Mouse (Mus musculus): ENCODE measurements around the gene Map3k6. TPM values are rescaled to one million over a fixed set of nuclear protein-coding genes. Genes with fewer than 3 reads are reported as not detected.

Map3k6 gene
- polyA plus RNA-seq, 1 experiment = 11.6 TPM

GRCm38 (mm10) chr4:133229582-133229981 lies 11.0 kb upstream of the Map3k6 start:
- H3K27me3 ChIP-seq (replicated peaks) = peaks cover 63% of the 10 kb centered on the region
- H3K4me1 ChIP-seq = peaks cover 13% of the 10 kb centered on the region; the same call in 1 of the 2 replicates
- TF ChIP-seq GATA1 (IDR thresholded peaks at IDR 0.05; ENCODE audit: borderline replicate concordance, low read length) (no peak), FLI1 (IDR thresholded peaks at IDR 0.05; ENCODE audit: low read length) (no peak)
- H3K36me3 ChIP-seq (replicated peaks; ENCODE audit: low read length) = no peaks in the 10 kb centered on the region
- no peak overlapping the region for H3K4me3 ChIP-seq (replicated peaks)
- peaks cover 12% of the 10 kb centered on the region; the same call in 1 of the 2 replicates for H3K9me3 ChIP-seq

GRCm38 (mm10) chr4:133233285-133233976 lies 7.2 kb upstream of the Map3k6 start:
- TF ChIP-seq GATA1 (IDR thresholded peaks at IDR 0.05; ENCODE audit: borderline replicate concordance, low read length) (no peak), FLI1 (IDR thresholded peaks at IDR 0.05; ENCODE audit: low read length) (no peak)
- Histone ChIP-seq H3K36me3 (replicated peaks; ENCODE audit: low read length) (no peaks in the 10 kb centered on the region), H3K9me3 (peaks cover 12% of the 10 kb centered on the region; the same call in 1 of the 2 replicates), H3K4me3 (replicated peaks) (no peak overlapping the region), H3K27me3 (replicated peaks) (peaks cover 62% of the 10 kb centered on the region), H3K4me1 (peaks cover 22% of the 10 kb centered on the region)

GRCm38 (mm10) chr4:133234771-133235170 lies 5.8 kb upstream of the Map3k6 start:
- peaks cover 8% of the 10 kb centered on the region; the same call in 1 of the 2 replicates for H3K9me3 ChIP-seq
- no peak overlapping the region for H3K4me3 ChIP-seq (replicated peaks)
- TF ChIP-seq FLI1 (IDR thresholded peaks at IDR 0.05; ENCODE audit: low read length) = no peak
- no peak for TF ChIP-seq GATA1 (IDR thresholded peaks at IDR 0.05; ENCODE audit: borderline replicate concordance, low read length)
- peaks cover 56% of the 10 kb centered on the region for H3K27me3 ChIP-seq (replicated peaks)
- H3K4me1 ChIP-seq = peaks cover 30% of the 10 kb centered on the region
- H3K36me3 ChIP-seq (replicated peaks; ENCODE audit: low read length) = no peaks in the 10 kb centered on the region

- Histone ChIP-seq H3K4me1 (peaks cover 32% of the 10 kb centered on the region), H3K27me3 (replicated peaks) (peaks cover 55% of the 10 kb centered on the region), H3K9me3 (peaks cover 8% of the 10 kb centered on the region; the same call in 1 of the 2 replicates), H3K36me3 (replicated peaks; ENCODE audit: low read length) (no peaks in the 10 kb centered on the region), H3K4me3 (replicated peaks) (no peak overlapping the region)
- TF ChIP-seq FLI1 (IDR thresholded peaks at IDR 0.05; ENCODE audit: low read length) = no peak
- TF ChIP-seq GATA1 (IDR thresholded peaks at IDR 0.05; ENCODE audit: borderline replicate concordance, low read length) = no peak
Measured at GRCm38 (mm10) chr4:133235415-133235814, 5.2 kb upstream of the Map3k6 start.

- H3K27me3 ChIP-seq (replicated peaks) = peaks cover 48% of the 10 kb centered on the region
- H3K4me3 ChIP-seq (replicated peaks) = no peak overlapping the region
- no peaks in the 10 kb centered on the region for H3K9me3 ChIP-seq
- H3K36me3 ChIP-seq (replicated peaks; ENCODE audit: low read length) = no peaks in the 10 kb centered on the region
- peaks cover 56% of the 10 kb centered on the region for H3K4me1 ChIP-seq
- no peak for TF ChIP-seq FLI1 (IDR thresholded peaks at IDR 0.05; ENCODE audit: low read length)
Measured at GRCm38 (mm10) chr4:133237911-133238310, 2.7 kb upstream of the Map3k6 start.

- H3K9me3 ChIP-seq = no peaks in the 10 kb centered on the region
- H3K36me3 ChIP-seq (replicated peaks; ENCODE audit: low read length) = no peaks in the 10 kb centered on the region
- peaks cover 56% of the 10 kb centered on the region for H3K27me3 ChIP-seq (replicated peaks)
- peak overlapping the region; percentile 95 for H3K4me3 ChIP-seq (replicated peaks)
- peaks cover 85% of the 10 kb centered on the region for H3K4me1 ChIP-seq
- TF ChIP-seq GATA1 (IDR thresholded peaks at IDR 0.05; ENCODE audit: borderline replicate concordance, low read length) (no peak), FLI1 (IDR thresholded peaks at IDR 0.05; ENCODE audit: low read length) (no peak)
Measured at GRCm38 (mm10) chr4:133240934-133241908, 603 bp downstream of the Map3k6 start.

GRCm38 (mm10) chr4:133241910-133242309 lies 1.3 kb downstream of the Map3k6 start:
- Histone ChIP-seq H3K36me3 (replicated peaks; ENCODE audit: low read length) (no peaks in the 10 kb centered on the region), H3K4me3 (replicated peaks) (peak overlapping the region; percentile 95), H3K4me1 (peaks cover 83% of the 10 kb centered on the region), H3K9me3 (no peaks in the 10 kb centered on the region), H3K27me3 (replicated peaks) (peaks cover 58% of the 10 kb centered on the region)
- no peak for TF ChIP-seq FLI1 (IDR thresholded peaks at IDR 0.05; ENCODE audit: low read length)
- no peak for TF ChIP-seq GATA1 (IDR thresholded peaks at IDR 0.05; ENCODE audit: borderline replicate concordance, low read length)

- Histone ChIP-seq H3K27me3 (replicated peaks) (peaks cover 62% of the 10 kb centered on the region), H3K4me1 (peaks cover 86% of the 10 kb centered on the region), H3K36me3 (replicated peaks; ENCODE audit: low read length) (no peaks in the 10 kb centered on the region), H3K4me3 (replicated peaks) (peak overlapping the region; percentile 33), H3K9me3 (no peaks in the 10 kb centered on the region)
- no peak for TF ChIP-seq FLI1 (IDR thresholded peaks at IDR 0.05; ENCODE audit: low read length)
- TF ChIP-seq GATA1 (IDR thresholded peaks at IDR 0.05; ENCODE audit: borderline replicate concordance, low read length) = no peak
Measured at GRCm38 (mm10) chr4:133242710-133243109, 2.1 kb downstream of the Map3k6 start.

GRCm38 (mm10) chr4:133243538-133243937 lies 2.9 kb downstream of the Map3k6 start:
- Histone ChIP-seq H3K27me3 (replicated peaks) (peaks cover 70% of the 10 kb centered on the region), H3K36me3 (replicated peaks; ENCODE audit: low read length) (no peaks in the 10 kb centered on the region), H3K4me3 (replicated peaks) (peak overlapping the region; percentile 82), H3K9me3 (no peaks in the 10 kb centered on the region), H3K4me1 (peaks cover 86% of the 10 kb centered on the region)
- no peak for TF ChIP-seq GATA1 (IDR thresholded peaks at IDR 0.05; ENCODE audit: borderline replicate concordance, low read length)
- TF ChIP-seq FLI1 (IDR thresholded peaks at IDR 0.05; ENCODE audit: low read length) = no peak
